15 mouse cellular contexts compared by ENCODE assay signal in genomic region chr19:27178195-27178807, GRCm38 (mm10). TPM values are rescaled to one million over a fixed set of nuclear protein-coding genes. Genes with fewer than 3 reads are reported as not detected.
DNase-seq lines count a peak whose midpoint lies in the region; ATAC-seq and TF ChIP-seq lines count a peak whose summit lies in the region.
"Had no signal": no experiment of that assay in that cellular context is flagged by ENCODE, and none has a peak within 500 bp of the region (broad histone marks: within the 10 kb centered on the region; RNA-seq: fewer than 3 reads in every experiment).

No protein-coding gene starts in this region.

- H3K4me2 ChIP-seq in liver, embryonic 11.5 days = no peak overlapping the region
- H3K4me2 ChIP-seq: embryonic facial prominence, embryonic 13.5 days; liver, embryonic 15.5 days had no signal

- H3K27me3 ChIP-seq in liver, adult 2 months (ENCODE audit: control insufficient read depth, insufficient read depth, low read length) = no peaks in the 10 kb centered on the region; the same call in 1 of the 2 replicates
- no peaks in the 10 kb centered on the region for H3K27me3 ChIP-seq in liver, embryonic 11.5 days (replicated peaks; ENCODE audit: control insufficient read depth, insufficient read depth, low read length)
- H3K27me3 ChIP-seq: embryonic facial prominence, embryonic 13.5 days; liver, embryonic 15.5 days; megakaryocyte, embryonic 14.5 days had no signal

- no peaks in the 10 kb centered on the region for H3K79me2 ChIP-seq in liver, adult 2 months (ENCODE audit: control insufficient read depth, insufficient read depth, low read length)

- no peaks in the 10 kb centered on the region for H3K9me3 ChIP-seq in liver, embryonic 11.5 days (ENCODE audit: control insufficient read depth, low read length)
- H3K9me3 ChIP-seq: embryonic facial prominence, embryonic 13.5 days; liver, embryonic 15.5 days; megakaryocyte, embryonic 14.5 days had no signal

- no peaks in the 10 kb centered on the region for H3K36me3 ChIP-seq in liver, adult 2 months (ENCODE audit: control insufficient read depth, insufficient read depth, low read length)
- no peaks in the 10 kb centered on the region for H3K36me3 ChIP-seq in liver, embryonic 11.5 days (ENCODE audit: control insufficient read depth, insufficient read depth, low read length)
- H3K36me3 ChIP-seq: embryonic facial prominence, embryonic 13.5 days; liver, embryonic 15.5 days had no signal

- peak; percentile 89 for DNase-seq in heart, adult 11 months
- DNase-seq in heart, postnatal 25 days (ENCODE audit: low spot score) = no peak
- DNase-seq in liver, adult 2 months (ENCODE audit: extremely low read depth, low read depth, low spot score) = peak; percentile 74
- DNase-seq in liver, embryonic 11.5 days (ENCODE audit: low spot score) = no peak
- DNase-seq in fat pad, adult 2 months (ENCODE audit: extremely low read depth, low read depth, low spot score) = peak; percentile 86
- peak; percentile 7 to 15 for DNase-seq in heart, postnatal 14 days
- DNase-seq in left cerebral cortex, adult 18-20 months (ENCODE audit: low spot score in 2 of 2) = no peak
- DNase-seq: cerebellum, postnatal 25 days; layer of hippocampus, adult 9-11 months; left cerebral cortex, postnatal 4 days; retina, postnatal 1 day had no signal

- no peak for TF ChIP-seq CTCF in liver, adult 2 months (IDR thresholded peaks at IDR 0.05; ENCODE audit: low read depth, low read length)

- no peak for ATAC-seq in liver, embryonic 11.5 days (replicated peaks; ENCODE audit: low FRiP score)

- H3K9ac ChIP-seq in liver, adult 2 months (ENCODE audit: low read depth, low read length) = no peak overlapping the region
- H3K9ac ChIP-seq in liver, embryonic 11.5 days (ENCODE audit: low read depth, low read length) = no peak overlapping the region
- H3K9ac ChIP-seq: embryonic facial prominence, embryonic 13.5 days; liver, embryonic 15.5 days had no signal

- no peak overlapping the region for H3K27ac ChIP-seq in liver, adult 2 months (replicated peaks; ENCODE audit: insufficient read depth, low read depth, low read length)
- H3K27ac ChIP-seq in liver, embryonic 11.5 days (ENCODE audit: low read depth, low read length) = no peak overlapping the region
- H3K27ac ChIP-seq: embryonic facial prominence, embryonic 13.5 days; kidney, postnatal 0 days; liver, embryonic 15.5 days had no signal

- no peak for TF ChIP-seq POLR2A in liver, adult 2 months (IDR thresholded peaks at IDR 0.05; ENCODE audit: extremely low read depth, insufficient read depth, low read length)

- no peak overlapping the region for H3K4me3 ChIP-seq in liver, adult 2 months (ENCODE audit: insufficient read depth, low read depth, low read length)
- no peak overlapping the region for H3K4me3 ChIP-seq in liver, embryonic 11.5 days (ENCODE audit: low read depth, low read length)
- H3K4me3 ChIP-seq: embryonic facial prominence, embryonic 13.5 days; liver, embryonic 15.5 days; megakaryocyte, embryonic 14.5 days had no signal

- intact Hi-C loops in heart, postnatal 25 days (cut with DNase I) = loop anchor here (5.0 kb wide), 3 partner anchors 34 to 134 kb away; no protein-coding TSS in a partner anchor
- intact Hi-C loops in heart, postnatal 14 days (cut with DNase I) = no loop called here

- 51% methylated on average over 5 of the region's 5 CpGs for WGBS in liver, adult 2 months
- WGBS in liver, embryonic 11.5 days = 84% methylated on average over 5 of the region's 5 CpGs

- peaks cover 5% of the 10 kb centered on the region; the same call in 1 of the 2 replicates for H3K4me1 ChIP-seq in liver, adult 2 months (ENCODE audit: control insufficient read depth, insufficient read depth, low read length)
- H3K4me1 ChIP-seq in liver, embryonic 11.5 days (replicated peaks; ENCODE audit: control insufficient read depth, insufficient read depth, low read length) = no peaks in the 10 kb centered on the region
- H3K4me1 ChIP-seq: embryonic facial prominence, embryonic 13.5 days; liver, embryonic 15.5 days had no signal

RNA-seq across cellular contexts. Expression of gene Vldlr, which starts 38.0 kb away (rescaled TPM):
- total RNA-seq in heart, postnatal 25 days (2021) = 100 to 1,000 TPM; 189 to 191 TPM
- 5.2 and 7.3 TPM in 2 replicates for total RNA-seq in liver, adult 2 months (2014; rRNA removed)
- 3.8 and 9.1 TPM in 2 replicates for polyA plus RNA-seq in liver, adult 2 months (2012; rRNA removed)
- polyA plus RNA-seq in liver, embryonic 11.5 days (2014; fragmentation: Nextera tagmentation; extraction: Ambion mirVana) = 5.6 and 6.1 TPM in 2 replicates
- total RNA-seq in heart, postnatal 14 days (2021) = 100 to 1,000 TPM; 169 to 170 TPM
- 10 to 100 TPM; 51.2 to 54.7 TPM for total RNA-seq in left cerebral cortex, adult 18-20 months (2021)

Comparison
In these comparisons a context has a peak if more than half of its experiments do, and no peak if none do; other contexts are left out.
1. DNase-seq: peak in heart, adult 11 months (single experiment), liver, adult 2 months (single experiment), fat pad, adult 2 months (single experiment) and heart, postnatal 14 days (2 of 2); none in heart, postnatal 25 days (single experiment), liver, embryonic 11.5 days (single experiment) and left cerebral cortex, adult 18-20 months (0 of 2).